Mouse (Mus musculus) limb, embryonic 15.5 days (tissue): Measurements from ENCODE around the gene Bicc1. TPM values are rescaled to one million over a fixed set of nuclear protein-coding genes. Genes with fewer than 3 reads are reported as not detected.
A peak's percentile ranks its signal among the peaks of the same experiment; 100 is the strongest.

ENCODE experiments used
- ATAC-seq: fragments of 200-750 bp; cut with Nextera tagmentation; 2 replicates; pipeline ENCODE4 v1.8.0; 2017; ENCODE audit warnings: low read depth, moderate TSS enrichment; ENCODE audit not compliant: insufficient number of reproducible peaks, low FRiP score, low TSS enrichment
- H3K27ac ChIP-seq: fragments of 300-500 bp; sonication (generic); 2 replicates; pipeline ENCODE4 v1.5.1; 2015; ENCODE audit warnings: moderate library complexity, mild to moderate bottlenecking, inconsistent platforms
- H3K27me3 ChIP-seq: fragments of 300-500 bp; sonication (generic); 2 replicates; pipeline ENCODE4 v1.6.1; 2015; ENCODE audit warnings: inconsistent platforms
- H3K36me3 ChIP-seq: fragments of 300-500 bp; sonication (generic); 2 replicates; pipeline ENCODE4 v1.6.1; 2015; ENCODE audit warnings: inconsistent platforms
- H3K4me1 ChIP-seq: fragments of 300-500 bp; sonication (generic); 2 replicates; pipeline ENCODE4 v1.6.1; 2015; ENCODE audit warnings: inconsistent platforms
- H3K4me2 ChIP-seq: fragments of 300-500 bp; sonication (generic); 2 replicates; pipeline ENCODE4 v1.6.1; 2015; ENCODE audit warnings: mild to moderate bottlenecking, inconsistent platforms
- H3K4me3 ChIP-seq: fragments of 300-500 bp; sonication (generic); 2 replicates; pipeline ENCODE4 v1.5.1; 2015; ENCODE audit warnings: mild to moderate bottlenecking, inconsistent platforms
- H3K9ac ChIP-seq: fragments of 300-500 bp; sonication (generic); 2 replicates; pipeline ENCODE4 v1.6.1; 2015; ENCODE audit warnings: inconsistent platforms
- H3K9me3 ChIP-seq: fragments of 300-500 bp; sonication (generic); 2 replicates; pipeline ENCODE4 v1.6.1; 2016; ENCODE audit warnings: inconsistent platforms
- WGBS: fragments of 180-500 bp; shearing (Covaris S2); methylation state at CpG from one replicate; pipeline ENCODE4 v1.1.7; 2015; 5-methylcytosine and 5-hydroxymethylcytosine counted together
- polyA plus RNA-seq: library from polyadenylated mRNA; unstranded; fragments of >200 nt; fragmentation: Nextera tagmentation; extraction: Ambion mirVana; gene quantifications from 2 replicates; pipeline ENCODE4 v1.2.1, GENCODE M21; 2015

Bicc1 gene
- polyA plus RNA-seq, 1 experiment from 2014 or later: 42.5 TPM

DNA sequence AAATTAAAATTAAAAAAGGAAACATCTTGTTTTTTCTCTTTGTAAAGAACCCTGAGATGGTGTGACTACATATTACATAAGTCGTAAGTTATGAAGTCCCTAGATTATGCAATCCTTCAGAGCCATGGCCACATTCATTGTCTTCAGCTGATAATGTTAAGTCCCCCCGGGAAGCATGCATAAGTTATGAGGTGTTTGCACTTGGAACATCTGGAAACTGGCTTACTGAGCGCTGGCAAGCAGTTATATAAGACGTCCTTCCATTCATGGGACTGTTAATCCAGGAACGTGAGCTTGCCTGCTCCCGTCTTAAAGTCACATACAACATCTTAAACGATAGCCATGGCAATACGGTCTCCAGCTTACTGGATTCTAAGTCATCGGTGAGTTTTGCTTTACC is 151.5 kb downstream of the Bicc1 start:
- H3K36me3 ChIP-seq: no peaks in the 10 kb centered on the region
- no peak overlapping the region for H3K4me3 ChIP-seq
- H3K27me3 ChIP-seq: no peaks in the 10 kb centered on the region
- no peak overlapping the region for H3K4me2 ChIP-seq
- H3K27ac ChIP-seq: no peak overlapping the region
- ATAC-seq: no peak
- H3K4me1 ChIP-seq: peaks cover 20% of the 10 kb centered on the region
- 29% methylated on average over 9 of the region's 9 CpGs for WGBS
- H3K9me3 ChIP-seq: no peaks in the 10 kb centered on the region
- no peak overlapping the region for H3K9ac ChIP-seq

DNA sequence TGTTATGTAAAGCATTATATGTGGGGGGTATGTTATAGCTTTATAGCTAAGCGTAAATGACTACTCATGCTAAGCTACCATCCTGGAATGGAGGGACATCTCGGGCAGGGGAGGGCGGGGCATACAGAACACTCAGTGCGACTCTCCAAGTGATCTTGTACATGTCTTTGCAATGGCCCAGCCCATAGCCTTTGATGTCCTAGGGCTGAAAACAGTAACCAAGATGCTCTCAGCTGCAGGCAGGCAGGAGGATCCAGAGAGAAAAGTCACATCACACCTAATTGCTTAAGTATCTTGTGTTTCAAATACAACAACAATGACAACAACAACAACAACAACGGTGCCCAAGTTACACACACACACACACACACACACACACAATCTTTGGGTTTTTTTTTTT is 152.0 kb downstream of the Bicc1 start:
- H3K9ac ChIP-seq: no peak overlapping the region
- no peak overlapping the region for H3K4me3 ChIP-seq
- H3K36me3 ChIP-seq: no peaks in the 10 kb centered on the region
- 70% methylated on average over 5 of the region's 5 CpGs for WGBS
- no peak overlapping the region for H3K27ac ChIP-seq
- H3K9me3 ChIP-seq: no peaks in the 10 kb centered on the region
- H3K4me1 ChIP-seq: peaks cover 20% of the 10 kb centered on the region
- no peak overlapping the region for H3K4me2 ChIP-seq
- H3K27me3 ChIP-seq: no peaks in the 10 kb centered on the region
- ATAC-seq: no peak

DNA sequence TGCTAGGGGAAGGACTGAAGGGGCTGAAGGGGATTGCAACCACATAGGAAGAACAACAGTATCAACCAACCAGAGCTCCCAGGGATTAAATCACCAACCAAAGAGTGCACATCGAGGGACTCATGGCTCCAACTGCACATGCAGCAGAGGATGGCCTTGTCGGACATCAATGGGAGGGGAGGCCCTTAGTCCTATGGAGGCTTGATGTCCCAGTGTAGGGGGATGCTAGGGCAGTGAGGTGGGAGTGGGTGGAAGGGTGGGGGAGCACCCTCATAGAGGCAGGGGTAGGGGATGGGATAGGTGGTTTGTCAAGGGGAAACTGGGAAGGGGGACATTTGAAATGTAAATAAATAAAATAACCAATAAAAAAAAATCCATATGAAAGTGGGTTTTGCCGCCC is 152.5 kb downstream of the Bicc1 start:
- Histone ChIP-seq H3K9ac (no peak overlapping the region), H3K36me3 (no peaks in the 10 kb centered on the region), H3K27me3 (no peaks in the 10 kb centered on the region), H3K4me1 (peaks cover 20% of the 10 kb centered on the region), H3K4me2 (no peak overlapping the region), H3K27ac (no peak overlapping the region), H3K9me3 (no peaks in the 10 kb centered on the region), H3K4me3 (no peak overlapping the region)
- no peak for ATAC-seq
- WGBS: 85% methylated on average over 3 of the region's 3 CpGs

DNA sequence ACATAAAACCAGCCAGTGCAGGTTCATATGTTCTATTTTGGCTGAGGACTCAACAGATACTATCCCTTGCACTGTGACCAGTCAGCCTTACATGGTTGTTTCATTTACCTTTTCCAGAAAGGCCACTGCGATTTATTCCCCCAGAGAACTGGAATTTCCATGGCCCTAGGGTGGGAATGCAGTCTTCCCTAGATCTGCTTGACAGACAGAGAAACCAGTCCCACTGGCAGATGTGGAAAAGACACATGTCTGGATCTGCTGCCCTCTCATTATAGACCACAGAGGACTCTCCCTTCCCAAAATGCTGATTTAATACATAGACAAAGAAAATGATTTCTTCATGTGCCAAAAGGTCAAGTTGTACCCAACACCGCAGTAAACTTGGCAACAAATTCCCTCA is 156.6 kb downstream of the Bicc1 start:
- Histone ChIP-seq H3K9me3 (no peaks in the 10 kb centered on the region), H3K9ac (no peak overlapping the region), H3K27ac (no peak overlapping the region), H3K4me3 (no peak overlapping the region), H3K27me3 (no peaks in the 10 kb centered on the region), H3K36me3 (no peaks in the 10 kb centered on the region), H3K4me1 (peaks cover 7% of the 10 kb centered on the region; the same call in 1 of the 2 replicates), H3K4me2 (no peak overlapping the region)
- no peak for ATAC-seq
- 66% methylated on average over 2 of the region's 2 CpGs for WGBS

DNA sequence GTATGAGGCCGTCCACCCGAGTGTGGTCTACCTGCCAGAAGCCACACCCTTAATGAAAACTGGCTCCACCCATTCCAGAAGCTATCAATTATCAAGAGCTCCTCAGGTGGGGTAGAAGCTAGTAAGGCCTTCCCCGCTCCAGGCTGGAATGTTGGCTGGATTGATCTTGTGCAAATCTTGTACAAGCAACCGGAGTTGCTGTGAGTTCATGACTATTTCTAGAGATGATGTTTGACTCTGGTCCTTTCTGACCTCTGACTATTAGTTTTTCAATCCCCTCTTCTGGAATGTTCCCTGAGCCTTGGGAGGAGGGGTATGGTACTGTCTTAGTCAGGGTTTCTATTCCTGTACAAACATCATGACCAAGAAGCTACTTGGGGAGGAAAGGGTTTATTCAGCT is 157.3 kb downstream of the Bicc1 start:
- Histone ChIP-seq H3K4me1 (0 out of 2 replicates have a peak, but pooled peaks cover 3% of the 10 kb centered on the region), H3K27ac (no peak overlapping the region), H3K9me3 (no peaks in the 10 kb centered on the region), H3K4me2 (no peak overlapping the region), H3K4me3 (no peak overlapping the region), H3K9ac (no peak overlapping the region), H3K36me3 (no peaks in the 10 kb centered on the region), H3K27me3 (no peaks in the 10 kb centered on the region)
- ATAC-seq: no peak
- 92% methylated on average over 4 of the region's 4 CpGs for WGBS

DNA sequence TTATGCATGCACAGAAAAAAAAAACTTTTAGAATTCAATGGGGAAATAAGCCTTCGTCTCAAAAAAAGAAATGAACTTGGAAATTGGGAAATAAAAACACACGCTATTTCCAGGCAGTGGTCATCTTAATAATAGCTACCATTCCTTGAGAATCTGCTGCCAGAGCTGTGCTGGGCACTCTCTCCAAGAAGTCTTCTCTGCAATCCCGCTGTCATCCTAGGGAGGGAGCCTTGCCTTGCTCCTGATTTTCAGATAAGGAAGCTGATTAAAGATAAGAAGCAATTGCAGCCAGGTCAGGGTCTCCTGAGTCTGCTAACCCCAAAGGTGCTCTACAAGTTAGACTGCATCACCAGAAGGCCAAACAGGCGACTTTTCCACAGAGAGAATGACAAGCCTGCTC is 161.4 kb downstream of the Bicc1 start:
- no peak overlapping the region for H3K4me2 ChIP-seq
- ATAC-seq: no peak
- WGBS: 35% methylated on average over 4 of the region's 4 CpGs

DNA sequence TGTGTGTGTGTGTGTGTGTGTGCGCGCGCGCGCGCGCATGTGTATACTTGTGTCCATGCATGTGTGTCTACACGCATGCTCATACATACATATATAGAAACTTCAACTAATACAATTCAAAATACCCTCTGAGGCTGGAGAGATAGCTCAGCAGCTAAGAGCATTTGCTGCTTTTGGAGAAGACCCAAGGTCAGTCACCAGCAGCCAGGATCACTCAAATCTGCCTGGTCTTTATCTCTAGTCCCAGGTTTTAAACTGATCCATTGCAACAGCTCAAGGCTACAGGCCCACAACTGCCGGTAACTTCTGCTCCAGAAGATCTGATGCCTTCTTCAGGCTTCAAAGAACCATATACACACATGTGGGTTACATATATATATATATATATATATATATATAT is 163.4 kb downstream of the Bicc1 start:
- no peaks in the 10 kb centered on the region for H3K27me3 ChIP-seq
- no peak overlapping the region for H3K4me2 ChIP-seq
- H3K4me3 ChIP-seq: no peak overlapping the region
- no peaks in the 10 kb centered on the region for H3K9me3 ChIP-seq
- WGBS: 96% methylated on average over 9 of the region's 9 CpGs
- no peak for ATAC-seq
- no peak overlapping the region for H3K9ac ChIP-seq
- peaks cover 7% of the 10 kb centered on the region for H3K4me1 ChIP-seq
- H3K27ac ChIP-seq: no peak overlapping the region
- H3K36me3 ChIP-seq: no peaks in the 10 kb centered on the region

More for the DNA sequence above, 161.4 kb downstream of the Bicc1 start:
- Histone ChIP-seq H3K4me1 (peaks cover 7% of the 10 kb centered on the region), H3K4me3 (no peak overlapping the region), H3K27me3 (no peaks in the 10 kb centered on the region), H3K36me3 (no peaks in the 10 kb centered on the region), H3K27ac (no peak overlapping the region), H3K9ac (no peak overlapping the region), H3K9me3 (no peaks in the 10 kb centered on the region)

DNA sequence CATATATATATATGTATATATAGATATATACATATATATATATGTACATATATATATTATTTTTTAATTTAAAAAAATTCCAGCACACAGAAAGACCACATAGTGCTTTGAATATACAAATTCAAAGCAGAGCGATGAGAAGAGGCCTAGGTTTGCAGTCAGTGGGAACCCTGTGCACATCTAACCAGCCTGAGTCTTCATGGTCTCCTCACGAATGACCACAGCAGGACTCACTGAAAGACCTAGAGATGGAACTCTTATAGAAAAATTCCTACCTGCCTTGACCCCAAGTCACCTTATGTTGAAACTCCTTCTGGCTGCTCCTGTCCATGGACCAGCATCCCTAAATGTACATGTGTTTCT is 165.4 kb downstream of the Bicc1 start:
- H3K9me3 ChIP-seq: no peaks in the 10 kb centered on the region
- peak overlapping the region; percentile 68 for H3K27ac ChIP-seq
- 95% methylated on average over 2 of the region's 2 CpGs for WGBS

DNA sequence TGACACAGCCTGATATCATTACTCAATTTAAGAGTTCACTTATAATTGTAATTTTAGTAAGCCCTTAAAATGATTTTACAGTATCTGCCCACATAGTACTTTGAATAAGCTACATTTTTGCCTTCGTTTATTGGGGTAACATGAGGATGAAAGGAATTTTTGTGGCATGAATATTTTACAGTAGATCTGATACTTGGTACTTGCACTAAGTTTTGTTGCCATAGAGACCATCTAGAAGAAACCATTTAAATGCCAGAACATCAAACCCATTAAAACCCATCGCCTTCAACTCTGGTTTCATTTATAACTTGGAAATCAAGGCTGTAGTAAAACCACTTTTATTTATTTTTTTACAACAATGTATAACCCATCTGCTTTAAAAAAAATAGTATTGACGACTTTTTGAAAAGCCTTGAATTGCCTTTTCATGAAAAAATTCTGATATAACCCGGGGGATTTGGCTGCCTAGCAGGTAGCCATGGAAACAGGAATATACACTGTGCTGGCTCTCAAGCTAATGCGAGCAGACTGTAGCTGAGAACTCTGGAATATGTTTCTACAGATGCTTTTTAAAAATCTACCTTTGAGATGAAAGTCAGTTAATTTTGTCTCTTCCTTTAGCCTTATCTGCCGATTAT is 165.9 kb downstream of the Bicc1 start:
- no peaks in the 10 kb centered on the region for H3K36me3 ChIP-seq
- H3K4me1 ChIP-seq: peaks cover 7% of the 10 kb centered on the region
- WGBS: 33% methylated on average over 6 of the region's 6 CpGs
- H3K9ac ChIP-seq: no peak overlapping the region
- no peaks in the 10 kb centered on the region for H3K9me3 ChIP-seq
- no peaks in the 10 kb centered on the region for H3K27me3 ChIP-seq
- no peak overlapping the region for H3K4me2 ChIP-seq
- peak; percentile 82 for ATAC-seq
- H3K4me3 ChIP-seq: no peak overlapping the region
- H3K27ac ChIP-seq: no peak overlapping the region

More for the DNA sequence above, 165.4 kb downstream of the Bicc1 start:
- no peak for ATAC-seq
- no peaks in the 10 kb centered on the region for H3K27me3 ChIP-seq
- no peaks in the 10 kb centered on the region for H3K36me3 ChIP-seq
- no peak overlapping the region for H3K4me3 ChIP-seq
- peaks cover 7% of the 10 kb centered on the region for H3K4me1 ChIP-seq
- H3K4me2 ChIP-seq: no peak overlapping the region
- no peak overlapping the region for H3K9ac ChIP-seq

DNA sequence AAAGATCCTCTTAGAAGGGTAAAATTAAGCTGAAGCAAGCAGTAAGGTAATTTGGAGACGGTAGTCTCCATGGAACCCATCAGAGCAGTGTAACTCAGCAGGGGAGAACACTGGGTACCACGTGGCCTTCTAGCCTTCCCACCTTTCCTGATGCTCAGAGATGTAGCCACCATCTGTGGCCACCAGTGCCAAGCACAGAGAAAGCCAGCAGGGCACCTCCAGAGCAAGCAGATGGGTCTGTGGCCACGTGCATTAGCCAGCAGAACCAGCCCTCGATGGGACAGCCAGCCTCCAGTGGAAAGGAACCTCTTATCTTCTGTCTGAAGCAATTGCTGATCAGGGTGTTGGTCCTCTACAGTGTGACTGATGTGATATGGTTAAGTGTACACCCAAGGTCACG is 172.1 kb downstream of the Bicc1 start:
- Histone ChIP-seq H3K4me1 (peaks cover 15% of the 10 kb centered on the region), H3K27me3 (no peaks in the 10 kb centered on the region), H3K27ac (no peak overlapping the region), H3K9me3 (no peaks in the 10 kb centered on the region), H3K9ac (no peak overlapping the region), H3K36me3 (no peaks in the 10 kb centered on the region), H3K4me3 (no peak overlapping the region), H3K4me2 (no peak overlapping the region)
- WGBS: 75% methylated on average over 5 of the region's 5 CpGs
- no peak for ATAC-seq

DNA sequence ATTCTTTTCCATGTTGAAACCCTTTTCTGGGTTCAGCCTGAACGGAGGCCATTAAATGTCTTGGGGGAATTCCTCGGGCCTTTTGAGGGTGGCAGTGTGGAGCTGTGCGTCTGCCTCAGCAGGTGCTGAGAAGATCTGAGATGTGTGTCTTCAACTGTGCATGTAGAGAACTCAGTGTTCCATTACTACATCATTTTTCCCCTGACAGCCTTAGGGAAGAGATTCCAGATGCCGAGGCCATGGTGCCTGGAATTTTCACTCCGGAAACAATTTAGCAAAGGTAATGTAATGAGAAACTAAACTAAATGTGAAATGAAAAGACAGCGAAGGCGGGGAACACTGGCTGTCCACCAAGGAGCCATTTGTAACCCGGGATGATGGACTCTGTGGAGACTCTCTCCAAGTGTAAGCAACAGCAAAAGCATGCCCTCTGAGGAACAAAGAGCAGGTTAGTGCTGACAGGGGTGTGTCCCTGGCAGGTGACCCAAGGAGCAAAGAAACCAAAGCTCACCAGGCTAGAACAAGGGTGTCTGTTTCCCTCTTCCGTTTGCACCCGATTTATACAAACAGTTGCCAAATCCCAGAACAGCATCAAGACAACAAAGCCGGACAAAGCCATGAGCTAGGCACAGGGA is 176.3 kb downstream of the Bicc1 start:
- 30% methylated on average over 11 of the region's 11 CpGs for WGBS
- H3K4me1 ChIP-seq: peaks cover 17% of the 10 kb centered on the region
- no peak overlapping the region for H3K4me3 ChIP-seq
- H3K27ac ChIP-seq: peak overlapping the region; percentile 64
- ATAC-seq: no peak
- no peak overlapping the region for H3K9ac ChIP-seq
- H3K27me3 ChIP-seq: no peaks in the 10 kb centered on the region
- H3K9me3 ChIP-seq: no peaks in the 10 kb centered on the region
- H3K4me2 ChIP-seq: no peak overlapping the region
- H3K36me3 ChIP-seq: no peaks in the 10 kb centered on the region

DNA sequence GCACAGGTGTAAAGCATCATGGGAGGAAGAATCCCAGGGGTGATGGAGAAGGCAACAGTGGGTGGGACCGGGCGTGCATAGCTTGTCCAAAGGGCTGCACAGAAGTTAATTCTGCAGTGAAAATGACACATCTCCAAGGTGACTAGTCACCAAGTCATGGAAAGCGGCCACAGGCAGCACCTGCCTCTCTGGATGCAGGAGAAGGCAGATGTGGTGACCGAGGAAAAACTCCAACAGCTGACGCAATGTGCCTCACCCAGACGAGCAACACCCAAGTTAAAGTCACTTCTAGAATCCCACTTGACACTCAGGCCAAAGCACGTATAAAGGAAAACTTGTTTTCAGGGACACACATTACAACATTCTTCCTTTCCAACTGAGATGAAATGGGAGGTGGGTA is 177.3 kb downstream of the Bicc1 start:
- ATAC-seq: no peak
- 80% methylated on average over 7 of the region's 7 CpGs for WGBS
- H3K4me2 ChIP-seq: no peak overlapping the region
- no peaks in the 10 kb centered on the region for H3K27me3 ChIP-seq
- H3K9me3 ChIP-seq: no peaks in the 10 kb centered on the region
- H3K4me3 ChIP-seq: no peak overlapping the region
- no peak overlapping the region for H3K9ac ChIP-seq
- H3K36me3 ChIP-seq: no peaks in the 10 kb centered on the region
- H3K4me1 ChIP-seq: peaks cover 17% of the 10 kb centered on the region
- H3K27ac ChIP-seq: no peak overlapping the region
